Mouse (Mus musculus): ENCODE results near the gene Slc9c1. TPM values are rescaled to one million over a fixed set of nuclear protein-coding genes. Genes with fewer than 3 reads are reported as not detected.

Slc9c1 gene
- polyA plus RNA-seq, 1 experiment from 2014 or later = not detected

DNA sequence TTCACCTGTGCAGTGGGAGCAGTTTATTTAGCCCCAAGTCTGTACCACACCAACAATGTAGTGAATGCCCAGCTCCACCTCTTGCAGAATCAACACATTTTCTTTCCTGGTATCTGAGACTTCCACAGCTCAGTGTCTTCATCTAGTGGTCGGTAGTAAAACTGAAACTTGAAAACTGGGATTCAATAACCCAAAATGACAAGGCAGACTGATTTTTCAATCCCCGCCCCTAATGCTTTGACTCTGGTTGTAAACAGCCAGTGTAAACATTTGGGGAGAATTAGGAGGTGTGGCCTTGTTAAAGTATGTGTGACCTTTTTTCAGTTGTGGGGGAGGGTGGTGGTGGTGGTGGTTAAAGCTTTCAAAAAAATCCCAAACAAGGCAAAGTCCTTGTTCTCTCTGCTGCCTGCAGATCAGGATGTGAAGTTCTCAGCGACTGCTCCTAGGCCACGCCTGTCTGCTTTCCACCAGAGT, 73.4 kb downstream of the Slc9c1 start:
- H3K9ac ChIP-seq = no peak overlapping the region
- DNase-seq (peak; percentile 82), ATAC-seq (ENCODE audit: insufficient read depth) (peak; percentile 91)
- no peak overlapping the region for H3K4me3 ChIP-seq (ENCODE audit: low read depth, low read length)
- WGBS = 14% methylated on average over 4 of the region's 4 CpGs
- no peaks in the 10 kb centered on the region for H3K9me3 ChIP-seq (ENCODE audit: low read depth, low read length)
- peak overlapping the region; percentile 70 for H3K27ac ChIP-seq (ENCODE audit: low read depth)
- no peaks in the 10 kb centered on the region for H3K36me3 ChIP-seq (ENCODE audit: insufficient read depth)
- no peaks in the 10 kb centered on the region for H3K4me1 ChIP-seq (ENCODE audit: insufficient read depth)
- H3K4me2 ChIP-seq = 0 out of 2 replicates have a peak overlapping the region, but pooled peaks have one; percentile 23
- H3K27me3 ChIP-seq (ENCODE audit: insufficient read depth, low read length) = no peaks in the 10 kb centered on the region
- TF ChIP-seq CTCF (IDR thresholded peaks at IDR 0.05; ENCODE audit: low read depth) = peak; percentile 82

DNA sequence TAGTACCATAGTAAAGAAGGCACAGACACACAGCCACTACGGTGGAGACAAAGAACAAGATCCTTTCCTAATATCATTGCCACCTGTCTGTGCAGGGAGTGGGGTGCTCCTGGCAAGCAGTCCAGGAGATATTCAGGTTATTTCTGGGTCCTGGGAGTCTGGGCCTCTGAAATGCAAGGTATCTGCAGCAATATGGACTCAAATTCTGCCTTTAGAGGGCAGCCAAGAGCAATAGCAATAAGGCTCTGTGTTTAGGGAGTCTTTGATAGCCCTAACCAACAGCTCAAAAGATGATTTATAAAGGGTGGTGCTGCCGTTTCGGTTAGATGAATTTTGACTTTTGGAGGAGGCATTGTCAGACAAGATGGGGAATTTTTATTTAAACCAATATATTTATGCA, 74.2 kb downstream of the Slc9c1 start:
- Histone ChIP-seq H3K9me3 (ENCODE audit: low read depth, low read length) (no peaks in the 10 kb centered on the region), H3K27me3 (ENCODE audit: insufficient read depth, low read length) (no peaks in the 10 kb centered on the region), H3K27ac (ENCODE audit: low read depth) (peak overlapping the region; percentile 70), H3K4me1 (ENCODE audit: insufficient read depth) (no peaks in the 10 kb centered on the region), H3K4me3 (ENCODE audit: low read depth, low read length) (no peak overlapping the region), H3K36me3 (ENCODE audit: insufficient read depth) (no peaks in the 10 kb centered on the region), H3K9ac (no peak overlapping the region), H3K4me2 (no peak overlapping the region)
- DNase-seq (peak; percentile 77), ATAC-seq (ENCODE audit: insufficient read depth) (peak; percentile 20; the same call in 1 of the 2 replicates)
- 68% methylated on average over 3 of the region's 3 CpGs for WGBS
- TF ChIP-seq CTCF (IDR thresholded peaks at IDR 0.05; ENCODE audit: low read depth) = peak; percentile 72

DNA sequence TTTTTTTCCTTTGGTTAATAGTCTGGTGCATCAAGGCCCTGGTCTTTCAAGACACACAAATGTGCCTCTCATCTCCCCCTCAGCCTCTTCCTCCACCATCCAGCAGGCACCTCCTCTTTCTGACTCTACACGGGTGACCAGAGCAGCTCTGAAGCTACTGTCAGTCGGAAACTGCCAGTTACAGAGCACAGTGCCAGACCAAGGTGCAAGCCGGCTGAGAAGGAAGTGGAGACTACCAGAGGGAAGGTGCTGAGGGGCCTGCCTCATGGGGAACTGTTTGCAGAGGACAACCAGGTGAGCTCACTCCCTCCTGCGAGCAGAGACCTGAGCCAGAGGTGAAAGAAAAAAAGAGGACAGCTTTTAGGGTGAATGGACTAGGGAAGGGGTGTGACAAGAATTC, 75.2 kb downstream of the Slc9c1 start, which contains the start of gene Gcsam:
Gene Gcsam, plus strand, starts transcription at position 114 of the 400 bp plus-strand sequence.
- no peak within 1 kb of the TSS for H3K27ac ChIP-seq (ENCODE audit: low read depth)
- no peak for TF ChIP-seq CTCF (IDR thresholded peaks at IDR 0.05; ENCODE audit: low read depth)
- H3K27me3 ChIP-seq (ENCODE audit: insufficient read depth, low read length) = no peaks in the 10 kb centered on the region
- H3K4me1 ChIP-seq (ENCODE audit: insufficient read depth) = no peaks in the 10 kb centered on the region
- H3K9me3 ChIP-seq (ENCODE audit: low read depth, low read length) = no peaks in the 10 kb centered on the region
- H3K36me3 ChIP-seq (ENCODE audit: insufficient read depth) = no peaks in the 10 kb centered on the region
- DNase-seq (no peak), ATAC-seq (ENCODE audit: insufficient read depth) (no peak)
- no peak within 1 kb of the TSS for H3K4me2 ChIP-seq
- H3K9ac ChIP-seq = no peak within 1 kb of the TSS
- H3K4me3 ChIP-seq (ENCODE audit: low read depth, low read length) = no peak within 1 kb of the TSS
- WGBS = 54% methylated on average over 4 of the region's 4 CpGs

DNA sequence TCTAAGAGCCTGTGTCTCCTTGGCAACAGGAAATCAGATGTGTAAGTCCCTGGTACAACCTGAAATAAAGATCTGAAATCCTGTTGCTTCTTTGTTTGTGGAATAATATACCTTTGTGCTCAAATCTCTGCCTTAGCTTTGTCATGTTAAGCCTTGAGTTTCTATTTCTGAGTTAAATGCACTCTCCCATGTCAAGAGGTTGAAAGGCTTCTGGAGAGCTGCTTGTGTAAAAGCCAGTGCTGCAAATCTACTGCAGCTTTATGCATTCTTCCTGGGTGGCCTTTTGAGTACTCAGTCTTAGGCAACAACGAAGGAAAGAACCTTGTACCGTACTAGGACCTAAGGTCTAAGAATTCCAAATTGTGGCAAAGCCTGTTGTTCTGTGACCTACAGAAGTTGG, 78.1 kb downstream of the Slc9c1 start:
- Histone ChIP-seq H3K36me3 (ENCODE audit: insufficient read depth) (no peaks in the 10 kb centered on the region), H3K4me3 (ENCODE audit: low read depth, low read length) (no peak overlapping the region), H3K4me1 (ENCODE audit: insufficient read depth) (no peaks in the 10 kb centered on the region), H3K9me3 (ENCODE audit: low read depth, low read length) (no peaks in the 10 kb centered on the region), H3K27me3 (ENCODE audit: insufficient read depth, low read length) (no peaks in the 10 kb centered on the region), H3K4me2 (no peak overlapping the region), H3K27ac (ENCODE audit: low read depth) (no peak overlapping the region), H3K9ac (no peak overlapping the region)
- TF ChIP-seq CTCF (IDR thresholded peaks at IDR 0.05; ENCODE audit: low read depth) = no peak
- no peak for DNase-seq
- WGBS = 55% methylated on average over 2 of the region's 2 CpGs
- no peak for ATAC-seq (ENCODE audit: insufficient read depth)

DNA sequence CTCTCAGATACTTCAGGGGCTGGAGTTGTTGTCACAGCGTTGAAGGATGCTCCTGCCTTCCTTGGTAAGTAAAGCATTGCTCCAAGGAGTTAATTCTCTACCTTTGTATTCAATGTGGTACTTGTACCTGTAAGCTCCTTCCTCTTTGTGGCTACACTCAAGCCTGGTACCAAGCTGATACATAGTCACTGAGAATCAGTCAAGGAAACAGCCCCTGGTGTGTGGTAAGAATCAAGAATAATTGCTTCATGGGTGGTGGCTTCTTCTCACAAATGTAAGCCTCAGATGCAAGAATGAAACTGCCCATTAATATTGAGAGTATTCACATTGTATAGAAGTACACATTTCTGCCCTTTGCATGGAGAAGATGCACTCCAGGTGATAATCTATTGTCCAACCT, 80.8 kb downstream of the Slc9c1 start:
- H3K36me3 ChIP-seq (ENCODE audit: insufficient read depth) = no peaks in the 10 kb centered on the region
- H3K9me3 ChIP-seq (ENCODE audit: low read depth, low read length) = no peaks in the 10 kb centered on the region
- peaks cover 6% of the 10 kb centered on the region for H3K4me1 ChIP-seq (ENCODE audit: insufficient read depth)
- H3K4me2 ChIP-seq = no peak overlapping the region
- no peak overlapping the region for H3K27ac ChIP-seq (ENCODE audit: low read depth)
- ATAC-seq (ENCODE audit: insufficient read depth) (no peak), DNase-seq (no peak)
- no peak overlapping the region for H3K9ac ChIP-seq
- TF ChIP-seq CTCF (IDR thresholded peaks at IDR 0.05; ENCODE audit: low read depth) = no peak
- H3K4me3 ChIP-seq (ENCODE audit: low read depth, low read length) = no peak overlapping the region
- no peaks in the 10 kb centered on the region for H3K27me3 ChIP-seq (ENCODE audit: insufficient read depth, low read length)
- whole genome bisulfite sequencing = 88% methylated on average over 1 of the region's 1 CpGs

DNA sequence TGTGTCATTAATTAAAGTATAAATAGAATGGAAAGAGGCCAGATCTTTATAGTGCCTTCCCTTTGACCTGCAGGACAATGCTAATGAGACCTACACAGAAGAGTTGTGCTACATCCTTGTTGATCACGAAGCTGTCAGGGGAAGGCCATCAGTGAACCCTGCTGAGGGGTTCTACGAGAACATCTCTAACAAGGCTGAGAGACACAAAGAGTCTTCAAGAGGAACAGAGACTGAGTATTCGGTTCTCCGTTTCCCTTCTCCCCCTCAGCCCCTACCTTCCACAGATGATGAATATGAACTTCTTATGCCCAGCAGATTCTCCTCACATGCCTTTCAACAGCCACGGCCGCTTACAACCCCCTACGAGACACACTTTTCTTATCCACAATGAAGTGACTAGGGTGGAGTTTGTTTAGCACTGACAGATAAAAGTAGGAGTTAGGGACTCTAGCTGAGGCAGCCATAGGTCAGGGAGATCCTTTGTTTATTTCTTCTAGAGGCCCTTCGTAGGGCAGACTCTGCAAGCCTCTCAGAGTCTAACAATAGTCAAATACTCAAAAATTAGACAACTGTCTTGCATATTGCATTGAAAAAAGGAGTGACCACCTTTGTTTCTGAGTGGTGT, 84.8 kb downstream of the Slc9c1 start:
- 27% methylated on average over 8 of the region's 8 CpGs for WGBS
- no peak for TF ChIP-seq CTCF (IDR thresholded peaks at IDR 0.05; ENCODE audit: low read depth)
- ATAC-seq (ENCODE audit: insufficient read depth) (peak; percentile 62; the same call in 1 of the 2 replicates), DNase-seq (peak; percentile 46)
- Histone ChIP-seq H3K4me3 (ENCODE audit: low read depth, low read length) (no peak overlapping the region), H3K27ac (ENCODE audit: low read depth) (no peak overlapping the region), H3K27me3 (ENCODE audit: insufficient read depth, low read length) (no peaks in the 10 kb centered on the region), H3K9ac (no peak overlapping the region), H3K4me2 (no peak overlapping the region), H3K9me3 (ENCODE audit: low read depth, low read length) (no peaks in the 10 kb centered on the region), H3K4me1 (ENCODE audit: insufficient read depth) (peaks cover 6% of the 10 kb centered on the region), H3K36me3 (ENCODE audit: insufficient read depth) (no peaks in the 10 kb centered on the region)

DNA sequence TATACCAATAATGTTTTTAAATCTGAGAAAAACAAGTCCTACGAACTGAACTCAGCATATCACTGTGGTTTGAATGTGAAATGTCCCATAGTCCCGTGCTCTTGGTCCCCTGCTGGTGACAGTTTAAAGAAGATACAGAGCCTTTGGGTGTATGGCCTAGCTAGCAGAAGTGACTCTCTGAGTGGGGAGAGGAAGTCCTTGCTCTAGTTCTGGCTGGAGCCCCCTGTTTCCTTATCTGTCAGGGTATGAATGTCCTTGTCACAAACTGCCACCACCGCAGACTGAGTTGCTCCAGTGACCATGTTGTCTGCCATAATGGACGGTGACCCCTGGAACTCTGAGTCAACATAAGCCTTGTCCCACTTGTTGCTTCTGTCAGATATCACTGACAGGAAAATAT, 88.1 kb downstream of the Slc9c1 start:
- DNase-seq (no peak), ATAC-seq (ENCODE audit: insufficient read depth) (no peak)
- no peak for TF ChIP-seq CTCF (IDR thresholded peaks at IDR 0.05; ENCODE audit: low read depth)
- no peaks in the 10 kb centered on the region for H3K27me3 ChIP-seq (ENCODE audit: insufficient read depth, low read length)
- H3K4me2 ChIP-seq = no peak overlapping the region
- no peak overlapping the region for H3K9ac ChIP-seq
- H3K4me1 ChIP-seq (ENCODE audit: insufficient read depth) = peaks cover 6% of the 10 kb centered on the region
- no peak overlapping the region for H3K4me3 ChIP-seq (ENCODE audit: low read depth, low read length)
- H3K36me3 ChIP-seq (ENCODE audit: insufficient read depth) = no peaks in the 10 kb centered on the region
- 79% methylated on average over 4 of the region's 4 CpGs for WGBS
- H3K9me3 ChIP-seq (ENCODE audit: low read depth, low read length) = no peaks in the 10 kb centered on the region
- no peak overlapping the region for H3K27ac ChIP-seq (ENCODE audit: low read depth)
